Mouse (Mus musculus): Measurements from ENCODE around the gene Wipi1. TPM values are rescaled to one million over a fixed set of nuclear protein-coding genes. Genes with fewer than 3 reads are reported as not detected.

Gene Wipi1
- total and polyA plus RNA-seq, 3 experiments, result 1.8 to 2.2 (median 2.0) TPM

DNA sequence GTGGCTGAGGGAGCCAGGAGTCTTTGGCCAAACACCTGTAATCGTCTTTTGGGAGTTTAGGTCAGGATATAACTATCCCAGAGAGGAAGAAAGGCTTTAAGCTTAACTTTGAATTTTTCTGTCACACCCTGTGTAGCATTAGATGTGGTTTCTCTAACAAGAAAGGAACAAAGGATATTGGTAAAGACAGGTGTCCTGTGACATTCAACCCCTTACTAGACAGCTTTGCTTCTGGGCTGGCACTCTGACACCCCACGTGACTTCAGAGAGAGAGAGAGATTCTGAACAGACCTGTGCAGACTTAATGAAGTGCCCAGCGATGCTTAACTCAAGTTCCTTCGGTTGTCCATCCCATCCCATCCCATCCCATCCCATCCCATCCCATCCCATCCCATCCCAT is 20.3 kb downstream of the Wipi1 start:
- no peaks in the 10 kb centered on the region for H3K9me3 ChIP-seq (replicated peaks; ENCODE audit: low read length)
- no peak overlapping the region for H3K4me2 ChIP-seq (ENCODE audit: insufficient read depth, low read depth, poor library complexity, severe bottlenecking)
- H3K4me3 ChIP-seq (replicated peaks in 1 of 3; ENCODE audit: low read depth in 2 of 3, low read length in 2 of 3, poor library complexity in 1 of 3), result no peak overlapping the region
- TF ChIP-seq USF2 (conservative IDR thresholded peaks at IDR 0.05; ENCODE audit: low read depth, low read length) (peak; percentile 28), USF1 (IDR thresholded peaks at IDR 0.05; ENCODE audit: low read depth, low read length) (peak; percentile 31; the same call in 1 of the 2 replicates), HCFC1 (IDR thresholded peaks at IDR 0.05; ENCODE audit: low read depth, low read length) (no peak), MYC (IDR thresholded peaks at IDR 0.05; ENCODE audit: low read depth, low read length) (no peak)
- H3K27me3 ChIP-seq (replicated peaks), result no peaks in the 10 kb centered on the region
- dilution Hi-C loops (cut with MboI; ENCODE audit: extremely low pct_ligation_motif_present, extremely low pct_unique_long_range_greater_than_20kb, low sequenced_read_pairs) (no loop called here), in situ Hi-C loops (cut with MboI; ENCODE audit: low pct_ligation_motif_present, low pct_unique_long_range_greater_than_20kb, low sequenced_read_pairs) (no loop called here)
- peaks cover 3 to 10% of the 10 kb centered on the region in 2 experiments for H3K4me1 ChIP-seq (ENCODE audit: control insufficient read depth in 1 of 2, insufficient read depth in 2 of 2)
- no peak overlapping the region for H3K27ac ChIP-seq (ENCODE audit: insufficient read depth, low read depth)
- H3K36me3 ChIP-seq (replicated peaks in 1 of 2; ENCODE audit: control insufficient read depth in 1 of 2, insufficient read depth in 1 of 2, low read length in 1 of 2), result no peaks in the 10 kb centered on the region
- DNase-seq (ENCODE audit: extremely low read depth), result no peak
- no peak overlapping the region for H3K9ac ChIP-seq (ENCODE audit: insufficient read depth, low read depth)
- no peaks in the 10 kb centered on the region for H3K79me2 ChIP-seq (replicated peaks; ENCODE audit: control insufficient read depth, extremely low read depth, insufficient read depth, poor library complexity, severe bottlenecking)

GRCm38 (mm10) chr11:109590012-109590411 is 21.8 kb downstream of the Wipi1 start:
- peaks cover 3 to 14% of the 10 kb centered on the region in 2 experiments for H3K4me1 ChIP-seq (ENCODE audit: control insufficient read depth in 1 of 2, insufficient read depth in 2 of 2)

GRCm38 (mm10) chr11:109587638-109588374 is 24.0 kb downstream of the Wipi1 start:
- no peak for DNase-seq (ENCODE audit: extremely low read depth)
- Histone ChIP-seq H3K36me3 (replicated peaks in 1 of 2; ENCODE audit: control insufficient read depth in 1 of 2, insufficient read depth in 1 of 2, low read length in 1 of 2) (no peaks in the 10 kb centered on the region), H3K27me3 (replicated peaks) (no peaks in the 10 kb centered on the region), H3K4me3 (replicated peaks in 1 of 3; ENCODE audit: low read depth in 2 of 3, low read length in 2 of 3, poor library complexity in 1 of 3) (no peak overlapping the region), H3K9ac (ENCODE audit: insufficient read depth, low read depth) (no peak overlapping the region), H3K9me3 (replicated peaks; ENCODE audit: low read length) (no peaks in the 10 kb centered on the region), H3K79me2 (replicated peaks; ENCODE audit: control insufficient read depth, extremely low read depth, insufficient read depth, poor library complexity, severe bottlenecking) (no peaks in the 10 kb centered on the region), H3K4me1 (ENCODE audit: control insufficient read depth in 1 of 2, insufficient read depth in 2 of 2) (peaks cover 3 to 23% of the 10 kb centered on the region in 2 experiments), H3K4me2 (ENCODE audit: insufficient read depth, low read depth, poor library complexity, severe bottlenecking) (no peak overlapping the region), H3K27ac (ENCODE audit: insufficient read depth, low read depth) (no peak overlapping the region)
- in situ Hi-C loops (cut with MboI; ENCODE audit: low pct_ligation_motif_present, low pct_unique_long_range_greater_than_20kb, low sequenced_read_pairs) (loop anchor here (5.0 to 10.0 kb wide), 2 partner anchors 263 to 341 kb away; no protein-coding TSS in a partner anchor), dilution Hi-C loops (cut with MboI; ENCODE audit: extremely low pct_ligation_motif_present, extremely low pct_unique_long_range_greater_than_20kb, low sequenced_read_pairs) (no loop called here)
- TF ChIP-seq TBP (conservative IDR thresholded peaks at IDR 0.05; ENCODE audit: low read depth, low read length), result no peak
- no peak for TF ChIP-seq POLR2A (IDR thresholded peaks at IDR 0.05; ENCODE audit: low read depth, low read length)
- no peak for TF ChIP-seq MAX (IDR thresholded peaks at IDR 0.05; ENCODE audit: low read length)
- TF ChIP-seq POLR2AphosphoS2 (IDR thresholded peaks at IDR 0.05; ENCODE audit: low read depth, low read length), result no peak
- TF ChIP-seq TCF12 (IDR thresholded peaks at IDR 0.05; ENCODE audit: low read depth, low read length), result no peak; the same call in 1 of the 2 replicates
- TF ChIP-seq CHD2 (IDR thresholded peaks at IDR 0.05; ENCODE audit: low read length), result no peak
- TF ChIP-seq NRF1 (IDR thresholded peaks at IDR 0.05; ENCODE audit: low read depth, low read length), result no peak
- TF ChIP-seq RCOR1 (conservative IDR thresholded peaks at IDR 0.05; ENCODE audit: low read depth, low read length), result no peak

More at GRCm38 (mm10) chr11:109590012-109590411, 21.8 kb downstream of the Wipi1 start:
- dilution Hi-C loops (cut with MboI; ENCODE audit: extremely low pct_ligation_motif_present, extremely low pct_unique_long_range_greater_than_20kb, low sequenced_read_pairs), result no loop called here
- in situ Hi-C loops (cut with MboI; ENCODE audit: low pct_ligation_motif_present, low pct_unique_long_range_greater_than_20kb, low sequenced_read_pairs), result no loop called here
- Histone ChIP-seq H3K9ac (ENCODE audit: insufficient read depth, low read depth) (no peak overlapping the region), H3K36me3 (replicated peaks in 1 of 2; ENCODE audit: control insufficient read depth in 1 of 2, insufficient read depth in 1 of 2, low read length in 1 of 2) (no peaks in the 10 kb centered on the region), H3K27me3 (replicated peaks) (no peaks in the 10 kb centered on the region), H3K4me2 (ENCODE audit: insufficient read depth, low read depth, poor library complexity, severe bottlenecking) (no peak overlapping the region), H3K79me2 (replicated peaks; ENCODE audit: control insufficient read depth, extremely low read depth, insufficient read depth, poor library complexity, severe bottlenecking) (no peaks in the 10 kb centered on the region), H3K4me3 (replicated peaks in 1 of 3; ENCODE audit: low read depth in 2 of 3, low read length in 2 of 3, poor library complexity in 1 of 3) (no peak overlapping the region), H3K9me3 (replicated peaks; ENCODE audit: low read length) (no peaks in the 10 kb centered on the region), H3K27ac (ENCODE audit: insufficient read depth, low read depth) (no peak overlapping the region)
- no peak for DNase-seq (ENCODE audit: extremely low read depth)
- no peak for TF ChIP-seq PAX5 (IDR thresholded peaks at IDR 0.05; ENCODE audit: low read length)
- TF ChIP-seq CTCF (conservative IDR thresholded peaks at IDR 0.05 in 1 of 2, IDR thresholded peaks at IDR 0.05 in 1 of 2; ENCODE audit: low read depth in 2 of 2, low read length in 2 of 2), result no peak
- TF ChIP-seq E2F4 (IDR thresholded peaks at IDR 0.05; ENCODE audit: insufficient replicate concordance, low read depth, low read length), result no peak
- TF ChIP-seq SIN3A (IDR thresholded peaks at IDR 0.05; ENCODE audit: low read length), result no peak
- TF ChIP-seq MAZ (IDR thresholded peaks at IDR 0.05; ENCODE audit: low read depth, low read length), result no peak
- TF ChIP-seq KAT2A (IDR thresholded peaks at IDR 0.05; ENCODE audit: insufficient replicate concordance, low read length), result no peak
- no peak for TF ChIP-seq BHLHE40 (IDR thresholded peaks at IDR 0.05; ENCODE audit: low read depth, low read length)
- TF ChIP-seq ZNF384 (IDR thresholded peaks at IDR 0.05; ENCODE audit: low read depth, low read length), result no peak
- no peak for TF ChIP-seq NELFE (IDR thresholded peaks at IDR 0.05; ENCODE audit: low read depth, low read length)
- TF ChIP-seq HCFC1 (IDR thresholded peaks at IDR 0.05; ENCODE audit: low read depth, low read length), result no peak
- TF ChIP-seq CHD1 (IDR thresholded peaks at IDR 0.05; ENCODE audit: low read depth, low read length), result no peak
- TF ChIP-seq MAX (IDR thresholded peaks at IDR 0.05; ENCODE audit: low read length), result no peak
- TF ChIP-seq RCOR1 (conservative IDR thresholded peaks at IDR 0.05; ENCODE audit: low read depth, low read length), result no peak
- no peak for TF ChIP-seq EP300 (IDR thresholded peaks at IDR 0.05; ENCODE audit: low read length)
- no peak for TF ChIP-seq MEF2A (IDR thresholded peaks at IDR 0.05; ENCODE audit: borderline replicate concordance, low read depth, low read length)
- no peak for TF ChIP-seq ELF1 (IDR thresholded peaks at IDR 0.05; ENCODE audit: low read depth, low read length)
- no peak for TF ChIP-seq USF2 (conservative IDR thresholded peaks at IDR 0.05; ENCODE audit: low read depth, low read length)
- TF ChIP-seq UBTF (IDR thresholded peaks at IDR 0.05; ENCODE audit: low read depth, low read length), result no peak
